Mouse (Mus musculus): ENCODE results near the gene Eps8l2.
A peak's percentile ranks its signal among the peaks of the same experiment; 100 is the strongest.

The Eps8l2 gene

DNA sequence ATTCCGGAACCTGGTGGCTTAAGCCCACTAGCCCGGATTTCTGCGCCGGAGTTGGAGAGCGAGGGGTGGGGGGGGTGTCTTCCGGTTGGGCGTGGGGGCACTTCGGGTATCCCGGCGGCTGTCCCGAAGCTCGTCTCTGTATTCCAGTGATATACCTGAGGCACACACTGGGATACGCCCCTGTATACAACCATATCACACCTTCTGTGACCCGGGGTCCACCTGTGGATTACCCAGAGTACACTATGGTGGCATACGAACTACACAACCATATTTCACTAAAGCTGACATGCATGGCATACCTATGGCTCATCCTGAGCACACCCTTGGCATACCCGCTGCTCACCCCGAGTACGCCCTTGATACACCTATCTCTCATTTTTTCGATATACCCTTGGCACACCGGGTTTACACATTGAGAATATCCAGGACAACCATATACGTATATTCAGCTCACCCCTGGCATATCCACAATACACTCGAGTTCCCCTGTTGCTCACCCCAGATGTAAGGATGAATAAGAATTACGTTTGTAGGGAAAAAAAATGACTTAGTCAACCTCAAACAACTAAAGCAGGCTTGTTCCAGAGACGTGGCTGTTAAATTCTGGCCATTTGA, 10.2 kb upstream of the Eps8l2 start:
- DNase-seq (ENCODE audit: low spot score in 2 of 2) = no peak

DNA sequence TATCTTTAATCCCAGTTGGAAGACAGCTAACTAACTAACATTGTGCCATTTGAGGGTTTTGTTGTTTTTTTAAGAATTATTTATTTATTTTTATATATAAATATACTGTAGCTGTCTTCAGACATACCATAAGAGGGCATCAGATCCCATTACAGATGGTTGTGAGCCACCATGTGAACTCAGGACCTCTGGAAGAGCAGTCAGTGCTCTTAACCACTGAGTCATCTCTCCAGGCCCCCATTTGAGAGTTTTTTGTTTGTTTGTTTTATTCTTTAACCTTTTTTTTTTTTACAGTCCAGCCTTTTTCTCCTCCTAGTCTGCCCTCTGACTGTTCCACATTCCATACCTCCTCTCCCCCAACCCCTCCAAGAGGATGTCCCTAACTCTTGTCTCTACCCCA, 8.0 kb upstream of the Eps8l2 start:
- DNase-seq (ENCODE audit: low spot score in 2 of 2) = no peak

DNA sequence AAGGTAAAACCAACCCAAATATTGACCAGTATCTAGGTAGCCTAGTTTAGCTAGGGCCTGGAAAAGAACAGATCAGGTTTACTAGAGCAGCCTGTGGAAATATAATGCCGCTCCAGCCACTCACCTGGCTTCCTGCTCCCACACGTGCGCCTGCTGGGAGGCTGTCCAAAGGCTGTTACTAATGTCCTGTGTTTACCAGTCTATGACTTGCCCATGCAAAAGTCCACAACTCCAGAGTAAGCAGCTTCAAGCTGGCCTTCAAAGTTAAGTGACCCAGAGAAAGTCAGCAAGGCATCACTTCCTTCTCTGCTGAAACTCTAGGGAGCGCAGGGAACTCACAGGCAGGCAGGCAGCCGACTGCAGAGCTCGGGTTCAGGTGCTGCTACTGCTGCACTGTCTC, 6.7 kb upstream of the Eps8l2 start:
- no peak for DNase-seq (ENCODE audit: low spot score in 2 of 2)

DNA sequence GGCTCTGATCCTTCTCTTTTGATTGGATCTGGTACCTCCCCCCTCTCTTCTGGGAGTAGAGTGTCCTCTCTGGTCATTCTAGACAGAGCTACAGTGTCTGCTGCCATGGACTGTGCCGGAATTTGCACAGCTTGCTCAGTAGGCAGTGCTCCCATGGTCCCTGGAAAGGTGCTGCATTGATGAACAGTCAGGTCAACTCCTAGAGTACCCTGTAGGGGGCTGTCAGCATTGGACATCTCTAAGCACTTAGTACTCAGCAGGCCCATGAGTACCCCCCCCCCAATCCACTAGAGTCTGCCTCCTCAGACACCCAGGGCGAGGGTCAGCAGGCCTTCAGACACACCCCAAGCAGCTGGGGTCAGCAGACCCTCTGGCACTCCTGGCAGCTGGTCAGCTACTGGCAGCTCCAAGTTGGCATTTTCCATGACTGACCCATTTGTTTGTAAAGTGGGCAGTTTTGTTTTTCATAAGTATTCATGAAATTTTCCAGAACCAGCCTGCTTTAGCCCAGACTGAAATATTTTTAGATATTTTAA, 3.6 kb upstream of the Eps8l2 start:
- DNase-seq (ENCODE audit: low spot score in 2 of 2) = no peak

DNA sequence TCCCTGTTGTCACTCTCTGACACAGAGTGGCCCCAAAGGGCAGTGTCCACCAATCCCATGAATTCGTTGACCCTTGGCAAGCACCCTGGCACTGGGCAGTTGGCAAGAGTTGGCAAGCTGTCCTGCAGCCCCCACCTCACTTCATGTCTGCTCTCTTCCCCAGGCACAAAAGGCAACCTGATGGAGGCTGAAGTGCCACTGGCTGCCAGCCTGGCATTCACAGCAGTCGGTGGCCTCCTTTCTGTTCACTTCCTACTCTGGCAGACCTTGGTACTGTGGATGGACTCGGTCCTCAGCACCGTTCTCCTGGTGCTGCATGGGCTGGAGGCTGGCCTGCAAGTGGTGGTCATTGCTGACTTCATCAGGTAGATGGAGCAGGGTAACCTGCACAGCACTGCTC, 3.0 kb upstream of the Eps8l2 start:
- no peak for DNase-seq (ENCODE audit: low spot score in 2 of 2)

DNA sequence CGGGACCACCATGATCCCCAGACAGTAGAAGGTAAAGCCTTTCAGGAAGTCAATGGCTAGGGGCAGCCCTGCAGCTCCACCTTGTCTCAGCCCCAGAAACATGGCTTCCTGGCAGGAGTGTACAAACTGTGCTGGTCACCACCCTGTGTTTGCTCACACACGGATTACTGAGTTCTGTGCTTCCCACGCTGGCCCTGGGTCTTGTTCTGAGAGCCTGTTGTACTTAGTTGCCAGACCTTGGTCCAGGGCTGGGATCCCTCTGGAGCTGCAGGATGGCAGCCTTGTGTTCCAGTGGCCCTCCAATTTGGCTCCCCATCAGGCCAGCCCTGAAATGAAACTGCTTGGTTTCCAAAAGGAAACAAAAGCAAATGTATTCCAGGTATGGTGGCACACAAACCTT, 2.4 kb upstream of the Eps8l2 start:
- DNase-seq (ENCODE audit: low spot score in 2 of 2) = no peak

DNA sequence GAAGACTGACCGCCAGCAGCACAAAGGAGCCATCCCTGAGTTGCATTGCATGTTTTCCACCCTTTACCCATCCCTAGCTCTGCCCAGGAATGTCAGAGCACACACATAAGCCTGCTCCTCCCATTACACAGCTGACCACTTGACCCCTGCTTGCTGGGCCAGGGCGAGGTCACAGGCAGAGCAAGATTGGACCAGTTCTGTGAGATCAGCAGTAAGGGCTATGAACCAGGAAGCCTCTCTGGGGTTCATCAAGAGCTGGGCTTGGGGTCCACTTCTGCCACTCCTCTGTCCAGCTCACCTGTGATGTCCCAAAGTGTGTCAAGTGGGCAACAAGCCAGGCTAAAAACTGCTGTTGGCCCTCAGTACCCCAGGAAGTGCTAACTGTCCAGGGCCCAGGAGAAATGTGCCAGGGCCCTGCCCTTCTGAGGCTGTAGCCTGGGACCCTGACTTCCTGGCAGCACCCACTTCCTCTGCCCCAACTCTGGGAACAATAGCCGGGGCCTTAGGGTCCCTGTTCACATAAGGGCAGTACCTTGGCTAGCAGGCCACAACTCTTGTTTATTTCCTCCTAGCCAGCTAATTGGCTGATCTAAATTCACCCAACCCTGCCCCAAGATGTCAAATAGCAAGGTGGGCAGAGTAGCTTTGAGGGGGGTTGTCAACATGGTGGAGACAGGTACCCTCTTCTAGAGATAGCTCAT, 814 bp upstream of the Eps8l2 start:
- no peak for DNase-seq (ENCODE audit: low spot score in 2 of 2)

DNA sequence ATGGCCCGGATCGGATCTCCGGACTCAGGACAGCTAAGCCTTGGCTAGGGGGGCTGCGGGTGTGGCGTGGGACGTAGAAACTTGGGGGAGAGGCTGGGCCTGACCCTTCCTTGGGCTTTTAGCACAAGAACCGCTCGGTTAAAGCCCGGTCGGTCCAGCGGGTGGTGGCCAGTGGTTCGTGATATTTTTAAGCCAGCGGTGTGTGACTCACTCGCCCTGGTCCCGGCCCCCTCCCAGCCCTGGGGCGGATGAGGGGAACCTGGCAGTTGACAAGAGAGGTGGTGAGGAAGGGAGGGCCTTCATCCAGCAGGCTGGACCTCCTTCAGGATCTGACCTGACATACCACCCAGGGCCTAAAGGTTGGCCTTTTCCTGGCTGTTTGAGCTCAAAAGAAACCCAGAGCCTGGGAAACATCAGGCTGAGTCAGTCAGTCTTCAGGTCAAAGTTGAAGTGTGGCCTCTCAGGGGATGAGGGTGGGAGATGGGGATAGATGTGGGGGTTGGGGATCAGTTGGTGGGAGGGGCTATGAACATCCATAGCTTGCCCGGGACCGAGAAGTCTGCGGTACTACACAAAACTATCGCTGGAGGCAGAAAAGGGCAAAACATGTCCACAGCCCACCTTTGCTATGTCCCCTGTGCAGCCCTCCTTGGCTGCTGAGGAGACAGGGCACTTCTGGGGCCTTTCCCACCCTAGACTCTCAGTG, 688 bp downstream of the Eps8l2 start:
- DNase-seq (ENCODE audit: low spot score in 2 of 2) = no peak

DNA sequence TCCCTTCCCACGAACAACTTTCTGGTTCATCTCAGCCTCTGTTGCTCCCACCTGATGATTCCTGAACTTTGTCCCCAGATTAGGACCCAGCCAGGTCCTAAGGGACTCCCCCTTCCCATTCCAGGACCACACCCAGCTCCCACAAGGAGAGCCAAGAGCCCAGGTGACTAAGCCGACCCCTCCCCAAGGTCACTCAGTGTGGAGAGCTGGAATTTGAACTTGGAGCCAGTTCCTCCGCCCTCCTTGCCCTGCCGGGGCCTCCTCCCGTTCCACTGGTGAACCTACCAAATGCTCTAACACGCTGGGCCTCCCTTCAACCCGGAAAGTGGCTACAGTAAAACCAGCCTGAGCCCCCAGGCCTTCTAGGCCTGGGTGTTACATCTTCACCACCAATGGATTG, 1.3 kb downstream of the Eps8l2 start:
- no peak for DNase-seq (ENCODE audit: low spot score in 2 of 2)

DNA sequence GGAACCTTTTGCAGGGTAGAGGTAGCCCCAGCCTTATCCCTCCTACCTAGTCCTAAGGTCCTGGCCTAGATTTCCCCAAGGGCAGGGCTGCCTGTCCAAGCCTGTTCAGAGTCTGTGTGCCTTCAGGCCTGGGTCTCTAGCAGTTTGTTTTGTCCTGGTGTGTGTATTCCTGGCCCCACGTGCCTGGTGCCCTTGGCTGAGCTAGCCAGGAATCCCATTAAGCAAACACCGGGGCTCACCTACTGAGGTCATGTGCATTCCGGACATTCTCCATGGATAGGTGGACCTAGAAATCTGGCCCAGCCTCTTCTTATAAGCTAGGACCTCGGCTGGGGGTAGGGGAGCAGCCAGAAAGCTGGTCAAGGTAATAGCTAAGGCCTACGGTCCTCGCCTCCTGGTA, 1.8 kb downstream of the Eps8l2 start:
- no peak for DNase-seq (ENCODE audit: low spot score in 2 of 2)

DNA sequence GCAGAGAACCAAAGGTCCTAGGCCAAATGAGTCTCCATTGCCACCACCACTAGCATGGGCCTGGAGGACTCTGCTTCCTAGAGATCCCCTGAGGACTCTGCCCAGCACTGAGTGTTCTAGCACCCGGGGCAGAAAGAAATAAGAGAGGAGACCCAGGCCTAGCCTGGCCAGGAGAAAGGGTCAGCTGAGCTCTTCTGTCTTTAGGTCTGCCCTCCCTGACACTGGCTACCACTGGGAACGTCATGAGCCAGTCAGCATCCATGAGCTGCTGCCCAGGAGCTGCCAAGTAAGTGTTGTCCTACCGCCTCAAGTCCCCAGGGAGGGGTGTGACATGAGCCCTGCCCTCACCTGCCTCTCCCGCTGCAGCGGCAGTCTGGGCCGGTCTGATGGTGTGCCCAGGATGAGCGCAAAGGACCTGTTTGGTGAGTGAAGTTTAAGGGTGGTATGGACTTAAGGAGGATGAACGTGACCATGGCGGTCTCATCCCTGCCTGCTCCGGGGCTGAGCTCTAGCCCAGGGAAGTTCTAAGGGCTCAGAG, 3.1 kb downstream of the Eps8l2 start:
- no peak for DNase-seq (ENCODE audit: low spot score in 2 of 2)

DNA sequence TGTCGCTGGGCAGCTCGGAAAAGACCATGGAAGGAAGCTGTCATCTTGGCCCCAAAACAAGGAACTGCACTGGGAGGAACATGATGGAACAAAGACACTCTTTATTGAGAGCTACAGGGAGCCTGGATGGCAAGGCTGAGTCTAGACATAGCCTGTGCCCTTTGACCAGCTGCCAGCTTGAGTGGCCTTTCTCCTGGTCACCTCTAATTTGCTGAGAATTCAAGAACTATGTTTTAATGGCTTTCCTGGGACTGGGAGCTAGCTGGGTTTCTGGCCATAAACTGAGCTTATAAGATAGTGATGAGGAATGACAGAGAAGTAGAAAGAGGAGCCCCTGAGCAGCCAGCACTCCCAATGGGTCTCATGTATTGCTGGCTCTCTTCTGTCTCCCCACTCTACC, 4.5 kb downstream of the Eps8l2 start:
- DNase-seq (ENCODE audit: low spot score in 2 of 2) = no peak

DNA sequence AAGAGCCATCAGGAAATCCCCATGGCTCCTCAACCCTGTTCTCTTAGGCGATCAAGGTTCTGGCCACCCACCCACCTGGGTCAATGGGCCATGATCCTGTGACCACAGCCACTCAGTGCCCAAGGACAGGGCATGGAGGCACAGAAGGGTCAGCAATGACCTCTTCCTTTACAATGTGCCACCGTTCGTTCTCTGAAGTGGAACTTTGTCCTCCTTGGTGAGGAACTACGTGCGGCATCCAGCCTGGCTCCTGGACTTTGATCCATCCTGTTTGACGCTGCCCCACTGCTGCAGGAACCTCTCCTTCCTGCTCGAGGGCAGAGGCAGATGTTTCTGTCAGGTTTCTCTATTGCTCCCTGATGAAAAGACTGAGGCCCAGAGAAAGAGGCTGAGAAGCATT, 5.0 kb downstream of the Eps8l2 start:
- no peak for DNase-seq (ENCODE audit: low spot score in 2 of 2)

DNA sequence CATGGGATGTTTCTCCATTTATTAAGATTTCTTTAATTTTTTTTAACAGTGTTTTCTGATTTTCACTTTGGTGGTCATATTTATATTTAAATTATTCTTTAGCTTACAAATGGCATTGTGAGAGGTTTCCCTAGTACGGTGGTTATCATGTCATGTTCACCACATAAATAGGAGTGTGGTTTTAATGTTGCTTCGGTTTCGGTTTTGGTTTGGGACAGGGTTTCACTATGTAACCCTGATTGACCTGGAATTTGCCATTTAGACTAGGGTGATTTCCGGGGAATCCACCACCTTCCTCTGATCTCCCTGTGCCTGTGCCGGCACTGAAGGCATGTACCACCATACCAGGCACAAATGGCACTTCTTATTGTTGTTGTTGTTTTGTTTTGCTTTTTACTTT, 6.1 kb downstream of the Eps8l2 start:
- DNase-seq (ENCODE audit: low spot score in 2 of 2) = no peak

DNA sequence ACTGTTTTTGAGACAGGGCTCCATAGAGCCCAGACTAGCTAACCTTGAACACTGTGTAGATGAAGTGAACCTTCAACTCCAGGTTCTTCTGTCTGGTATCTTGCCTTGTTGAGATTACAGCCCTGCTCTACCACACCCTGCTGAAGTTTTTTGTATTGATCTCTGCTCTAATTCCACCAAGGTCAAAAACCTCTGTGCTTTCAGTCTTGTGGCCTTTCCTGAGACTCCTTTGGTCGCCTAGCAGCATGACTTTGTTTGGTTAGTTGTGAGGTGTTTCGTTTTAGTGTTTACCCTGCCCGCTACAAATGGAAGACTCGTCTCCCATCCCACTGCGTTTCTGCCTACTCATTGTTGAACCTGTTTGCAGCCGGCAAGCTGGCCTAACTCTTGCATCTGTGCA, 12.4 kb downstream of the Eps8l2 start:
- DNase-seq (ENCODE audit: low spot score in 2 of 2) = no peak

DNA sequence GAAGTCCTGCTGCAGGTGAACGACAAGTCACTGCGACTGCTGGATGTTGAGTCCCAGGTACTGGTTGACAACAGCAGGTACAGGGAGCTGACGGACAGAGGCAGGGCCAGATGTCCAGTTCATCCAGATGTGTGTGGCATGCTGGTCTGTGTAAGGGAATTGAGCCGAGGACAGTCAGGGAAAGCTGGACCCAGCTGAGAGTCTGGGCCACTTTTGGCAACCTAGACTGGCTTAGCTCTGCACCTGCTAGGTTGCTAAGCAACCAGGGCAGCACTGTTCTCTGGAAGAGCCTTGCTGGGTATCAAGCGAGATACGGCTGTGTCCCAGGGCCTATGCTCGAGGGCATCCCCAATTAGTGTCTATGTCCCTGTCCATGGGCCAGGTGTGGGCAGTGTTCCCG, 16.4 kb downstream of the Eps8l2 start:
- no peak for DNase-seq (ENCODE audit: low spot score in 2 of 2)

DNA sequence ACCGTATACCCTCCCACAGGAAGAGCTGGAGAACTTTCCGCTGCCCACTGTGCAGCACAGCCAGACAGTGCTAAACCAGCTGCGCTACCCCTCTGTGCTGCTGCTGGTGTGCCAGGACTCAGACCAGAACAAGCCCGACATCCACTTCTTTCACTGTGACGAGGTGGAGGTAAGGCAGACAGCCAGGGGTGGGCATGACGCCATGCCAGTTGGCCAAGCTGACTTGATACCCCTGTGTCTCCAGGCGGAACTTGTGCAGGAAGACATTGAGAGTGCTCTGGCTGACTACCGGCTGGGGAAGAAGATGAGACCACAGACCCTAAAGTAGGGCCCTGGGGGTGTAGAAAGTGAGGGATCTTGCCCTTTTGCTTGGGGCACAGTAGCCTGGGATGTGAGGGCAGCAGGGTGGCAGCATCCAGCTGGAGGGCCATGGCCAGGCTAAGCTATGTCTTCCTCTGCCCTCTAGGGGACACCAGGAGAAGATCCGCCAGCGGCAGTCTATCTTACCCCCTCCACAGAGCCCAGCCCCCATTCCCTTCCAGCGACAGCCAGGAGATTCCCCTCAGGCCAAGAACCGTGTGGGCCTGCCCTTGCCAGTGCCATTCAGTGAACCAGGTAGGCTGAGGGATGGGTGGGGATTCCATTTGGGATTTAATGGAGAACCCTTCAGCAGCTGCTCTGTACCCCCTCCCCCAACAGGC, 17.1 kb downstream of the Eps8l2 start:
- no peak for DNase-seq (ENCODE audit: low spot score in 2 of 2)

DNA sequence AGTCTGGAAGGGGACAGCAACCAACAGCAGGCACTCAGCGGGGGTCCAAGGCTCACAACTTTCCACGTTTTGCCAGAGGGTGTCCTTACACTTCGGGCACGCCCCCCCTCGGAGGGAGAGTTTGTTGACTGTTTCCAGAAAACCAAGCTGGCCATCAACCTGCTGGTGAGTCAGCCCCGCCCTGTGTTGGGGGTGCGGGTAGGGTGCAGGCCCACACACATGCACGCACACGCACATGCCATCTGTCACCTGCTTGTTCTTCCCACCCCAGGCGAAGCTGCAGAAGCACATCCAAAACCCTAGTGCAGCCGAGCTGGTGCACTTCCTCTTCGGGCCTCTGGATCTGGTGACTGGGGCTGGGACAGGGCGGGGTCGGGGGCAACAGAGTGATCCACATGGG, 18.3 kb downstream of the Eps8l2 start:
- no peak for DNase-seq (ENCODE audit: low spot score in 2 of 2)

DNA sequence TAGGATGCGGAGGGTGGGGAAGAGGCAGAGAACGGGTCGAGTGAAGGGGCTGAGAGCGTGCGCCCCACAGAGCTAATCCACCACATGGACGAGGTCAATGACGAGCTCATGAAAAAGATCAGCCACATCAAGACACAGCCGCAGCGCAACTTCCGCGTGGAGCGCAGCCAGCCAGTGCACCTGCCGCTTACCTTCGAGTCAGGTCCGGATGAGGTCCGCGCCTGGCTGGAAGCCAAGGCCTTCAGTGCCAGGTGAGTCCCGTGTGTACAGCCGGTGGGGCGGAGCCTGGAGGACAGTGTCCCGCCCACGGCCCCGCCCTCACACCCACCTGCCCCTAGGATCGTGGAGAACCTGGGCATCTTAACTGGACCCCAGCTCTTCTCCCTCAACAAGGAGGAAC, 22.8 kb downstream of the Eps8l2 start:
- DNase-seq (ENCODE audit: low spot score in 2 of 2) = no peak

DNA sequence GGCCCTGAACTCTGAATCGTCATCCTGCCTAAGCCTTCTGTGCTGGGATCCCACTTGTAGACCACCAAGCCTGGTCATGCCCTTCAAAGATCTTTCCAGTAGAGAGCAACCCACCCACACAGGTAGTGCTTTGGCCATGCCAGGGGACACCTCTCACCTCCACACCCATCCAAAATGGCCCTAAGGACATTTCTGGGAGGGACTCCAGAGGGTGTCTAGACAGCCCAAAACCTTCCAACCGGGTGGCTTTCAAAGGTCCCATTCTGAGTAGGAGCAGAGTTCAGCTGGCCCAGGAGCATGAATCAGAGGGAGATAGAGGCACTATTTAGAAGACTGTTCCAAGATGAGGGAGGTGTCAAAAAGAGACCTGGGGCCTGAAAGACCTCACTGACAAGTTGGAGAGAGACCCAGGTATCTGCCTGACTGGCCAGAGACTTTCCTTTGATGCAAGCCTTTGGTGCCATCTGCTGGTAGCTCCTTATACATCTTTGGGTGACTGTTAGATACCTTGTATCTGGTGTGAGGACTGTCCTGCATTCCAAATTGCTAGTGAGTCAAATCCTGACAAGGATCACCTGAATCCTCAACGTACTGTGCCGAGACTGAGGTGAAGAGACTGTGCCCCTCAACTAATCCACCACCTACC, 24.5 kb downstream of the Eps8l2 start:
- peak; percentile 23 to 52 for DNase-seq (ENCODE audit: low spot score in 2 of 2)

DNA sequence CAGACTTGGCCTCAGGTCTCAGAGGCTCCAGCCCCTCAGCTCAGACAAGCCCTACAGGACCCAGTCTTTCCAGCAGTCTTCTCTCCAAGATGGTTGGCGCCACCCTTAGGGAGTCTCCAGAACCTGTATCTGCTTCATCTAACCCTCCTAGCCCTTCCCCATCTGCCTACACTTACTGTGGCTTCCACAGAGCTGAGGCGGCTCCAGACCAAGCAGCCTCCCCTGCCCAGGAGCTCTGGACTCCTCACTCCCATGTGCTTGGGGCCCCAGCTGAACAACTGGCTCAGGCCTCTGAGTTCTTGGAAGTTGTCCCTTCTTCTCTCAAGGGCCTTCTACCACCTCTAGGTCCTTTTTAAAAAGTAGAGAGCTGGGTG, 25.1 kb downstream of the Eps8l2 start:
- no peak for DNase-seq (ENCODE audit: low spot score in 2 of 2)

Data from heart, adult 9 months (tissue).